Mouse (Mus musculus): ENCODE measurements around the gene Rerg. TPM values are rescaled to one million over a fixed set of nuclear protein-coding genes. Genes with fewer than 3 reads are reported as not detected.

Gene Rerg
- total and polyA plus RNA-seq, 3 experiments: 0.05 TPM; not detected in 2

DNA sequence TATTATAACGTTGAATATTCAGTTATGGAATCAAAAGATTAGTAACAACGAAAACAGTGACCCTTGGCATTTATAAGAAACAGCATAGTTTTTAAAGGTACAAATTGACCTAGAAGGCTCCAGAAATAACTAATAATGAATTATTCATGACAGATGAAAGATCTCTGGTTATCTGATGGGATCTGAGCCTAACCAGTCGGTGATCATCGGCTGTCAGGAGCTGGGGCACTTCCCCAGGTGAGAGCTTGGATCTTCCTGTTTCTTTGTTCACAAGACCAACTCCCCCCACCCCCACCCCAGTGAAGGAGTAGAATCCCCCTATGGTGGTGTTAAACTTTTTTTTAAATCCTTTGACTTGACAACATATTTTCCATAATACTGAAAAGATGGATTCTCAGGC lies 20.5 kb downstream of the Rerg start:
- DNase-seq (ENCODE audit: low spot score) (no peak), ATAC-seq (ENCODE audit: extremely low read depth, insufficient number of reproducible peaks, low FRiP score, poor library complexity, severe bottlenecking) (no peak)
- Histone ChIP-seq H3K36me3 (replicated peaks) (no peaks in the 10 kb centered on the region), H3K4me3 (ENCODE audit: low read depth, low read length) (no peak overlapping the region), H3K27me3 (ENCODE audit: insufficient read depth, low read length) (no peaks in the 10 kb centered on the region), H3K4me1 (ENCODE audit: insufficient read depth, low read depth, low read length) (no peaks in the 10 kb centered on the region), H3K9me3 (replicated peaks) (peaks cover 62% of the 10 kb centered on the region)
- no peak for TF ChIP-seq GATA2 (IDR thresholded peaks at IDR 0.05; ENCODE audit: borderline replicate concordance, low read depth, low read length)
- no peak for TF ChIP-seq TAL1 (conservative IDR thresholded peaks at IDR 0.05; ENCODE audit: low read depth, low read length)
- no peak for TF ChIP-seq CTCF (IDR thresholded peaks at IDR 0.05; ENCODE audit: low read depth, low read length)
- TF ChIP-seq POLR2AphosphoS5 (IDR thresholded peaks at IDR 0.05; ENCODE audit: insufficient replicate concordance, low read depth, low read length): no peak
- TF ChIP-seq GATA1 (IDR thresholded peaks at IDR 0.05; ENCODE audit: borderline replicate concordance, low read length): no peak

GRCm38 (mm10) chr6:137146910-137147309 lies 23.4 kb downstream of the Rerg start:
- no peaks in the 10 kb centered on the region for H3K36me3 ChIP-seq (replicated peaks)
- no peaks in the 10 kb centered on the region for H3K4me1 ChIP-seq (ENCODE audit: insufficient read depth, low read depth, low read length)
- H3K9me3 ChIP-seq (replicated peaks): peaks cover 58% of the 10 kb centered on the region
- ATAC-seq (ENCODE audit: extremely low read depth, insufficient number of reproducible peaks, low FRiP score, poor library complexity, severe bottlenecking) (no peak), DNase-seq (ENCODE audit: low spot score) (no peak)
- no peak overlapping the region for H3K4me3 ChIP-seq (ENCODE audit: low read depth, low read length)
- no peaks in the 10 kb centered on the region for H3K27me3 ChIP-seq (ENCODE audit: insufficient read depth, low read length)
- TF ChIP-seq GATA1 (IDR thresholded peaks at IDR 0.05; ENCODE audit: borderline replicate concordance, low read length) (no peak), TAL1 (conservative IDR thresholded peaks at IDR 0.05; ENCODE audit: low read depth, low read length) (no peak), GATA2 (IDR thresholded peaks at IDR 0.05; ENCODE audit: borderline replicate concordance, low read depth, low read length) (no peak), POLR2AphosphoS5 (IDR thresholded peaks at IDR 0.05; ENCODE audit: insufficient replicate concordance, low read depth, low read length) (no peak), CTCF (IDR thresholded peaks at IDR 0.05; ENCODE audit: low read depth, low read length) (no peak)

GRCm38 (mm10) chr6:137145611-137146010 lies 24.7 kb downstream of the Rerg start:
- Histone ChIP-seq H3K27me3 (ENCODE audit: insufficient read depth, low read length) (no peaks in the 10 kb centered on the region), H3K9me3 (replicated peaks) (peaks cover 53% of the 10 kb centered on the region), H3K36me3 (replicated peaks) (no peaks in the 10 kb centered on the region), H3K4me1 (ENCODE audit: insufficient read depth, low read depth, low read length) (no peaks in the 10 kb centered on the region), H3K4me3 (ENCODE audit: low read depth, low read length) (no peak overlapping the region)
- ATAC-seq (ENCODE audit: extremely low read depth, insufficient number of reproducible peaks, low FRiP score, poor library complexity, severe bottlenecking) (no peak), DNase-seq (ENCODE audit: low spot score) (no peak)
- TF ChIP-seq CTCF (IDR thresholded peaks at IDR 0.05; ENCODE audit: low read depth, low read length): no peak
- TF ChIP-seq GATA1 (IDR thresholded peaks at IDR 0.05; ENCODE audit: borderline replicate concordance, low read length): no peak
- TF ChIP-seq GATA2 (IDR thresholded peaks at IDR 0.05; ENCODE audit: borderline replicate concordance, low read depth, low read length): no peak

GRCm38 (mm10) chr6:137144958-137145535 lies 25.2 kb downstream of the Rerg start:
- no peak for TF ChIP-seq GATA1 (IDR thresholded peaks at IDR 0.05; ENCODE audit: borderline replicate concordance, low read length)
- no peak for TF ChIP-seq GATA2 (IDR thresholded peaks at IDR 0.05; ENCODE audit: borderline replicate concordance, low read depth, low read length)
- TF ChIP-seq POLR2AphosphoS5 (IDR thresholded peaks at IDR 0.05; ENCODE audit: insufficient replicate concordance, low read depth, low read length): no peak
- no peak for TF ChIP-seq CTCF (IDR thresholded peaks at IDR 0.05; ENCODE audit: low read depth, low read length)
- TF ChIP-seq TAL1 (conservative IDR thresholded peaks at IDR 0.05; ENCODE audit: low read depth, low read length): no peak
- Histone ChIP-seq H3K4me3 (ENCODE audit: low read depth, low read length) (no peak overlapping the region), H3K27me3 (ENCODE audit: insufficient read depth, low read length) (no peaks in the 10 kb centered on the region), H3K9me3 (replicated peaks) (peaks cover 54% of the 10 kb centered on the region), H3K4me1 (ENCODE audit: insufficient read depth, low read depth, low read length) (no peaks in the 10 kb centered on the region), H3K36me3 (replicated peaks) (no peaks in the 10 kb centered on the region)
- ATAC-seq (ENCODE audit: extremely low read depth, insufficient number of reproducible peaks, low FRiP score, poor library complexity, severe bottlenecking) (no peak), DNase-seq (ENCODE audit: low spot score) (no peak)

DNA sequence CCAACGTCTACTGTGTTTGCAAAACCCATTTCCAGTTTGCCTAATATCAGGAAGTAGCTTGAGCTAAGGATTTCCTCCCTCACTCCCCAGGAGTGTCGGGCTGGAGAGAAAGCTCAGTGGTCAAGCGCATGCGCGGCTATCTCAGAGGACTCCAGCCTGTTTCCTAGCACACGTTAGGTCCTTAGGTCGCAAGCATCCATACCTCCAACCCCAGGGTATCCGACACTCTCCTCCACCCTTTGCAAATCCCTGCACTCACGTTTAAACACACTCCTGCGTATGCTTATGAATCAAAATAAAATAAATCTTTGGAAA lies 25.8 kb downstream of the Rerg start:
- H3K4me3 ChIP-seq (ENCODE audit: low read depth, low read length): no peak overlapping the region
- TF ChIP-seq POLR2AphosphoS5 (IDR thresholded peaks at IDR 0.05; ENCODE audit: insufficient replicate concordance, low read depth, low read length) (no peak), TAL1 (conservative IDR thresholded peaks at IDR 0.05; ENCODE audit: low read depth, low read length) (no peak), GATA2 (IDR thresholded peaks at IDR 0.05; ENCODE audit: borderline replicate concordance, low read depth, low read length) (no peak), GATA1 (IDR thresholded peaks at IDR 0.05; ENCODE audit: borderline replicate concordance, low read length) (no peak), CTCF (IDR thresholded peaks at IDR 0.05; ENCODE audit: low read depth, low read length) (no peak)
- H3K27me3 ChIP-seq (ENCODE audit: insufficient read depth, low read length): no peaks in the 10 kb centered on the region
- ATAC-seq (ENCODE audit: extremely low read depth, insufficient number of reproducible peaks, low FRiP score, poor library complexity, severe bottlenecking) (no peak), DNase-seq (ENCODE audit: low spot score) (no peak)
- H3K4me1 ChIP-seq (ENCODE audit: insufficient read depth, low read depth, low read length): no peaks in the 10 kb centered on the region
- H3K36me3 ChIP-seq (replicated peaks): no peaks in the 10 kb centered on the region
- peaks cover 58% of the 10 kb centered on the region for H3K9me3 ChIP-seq (replicated peaks)

DNA sequence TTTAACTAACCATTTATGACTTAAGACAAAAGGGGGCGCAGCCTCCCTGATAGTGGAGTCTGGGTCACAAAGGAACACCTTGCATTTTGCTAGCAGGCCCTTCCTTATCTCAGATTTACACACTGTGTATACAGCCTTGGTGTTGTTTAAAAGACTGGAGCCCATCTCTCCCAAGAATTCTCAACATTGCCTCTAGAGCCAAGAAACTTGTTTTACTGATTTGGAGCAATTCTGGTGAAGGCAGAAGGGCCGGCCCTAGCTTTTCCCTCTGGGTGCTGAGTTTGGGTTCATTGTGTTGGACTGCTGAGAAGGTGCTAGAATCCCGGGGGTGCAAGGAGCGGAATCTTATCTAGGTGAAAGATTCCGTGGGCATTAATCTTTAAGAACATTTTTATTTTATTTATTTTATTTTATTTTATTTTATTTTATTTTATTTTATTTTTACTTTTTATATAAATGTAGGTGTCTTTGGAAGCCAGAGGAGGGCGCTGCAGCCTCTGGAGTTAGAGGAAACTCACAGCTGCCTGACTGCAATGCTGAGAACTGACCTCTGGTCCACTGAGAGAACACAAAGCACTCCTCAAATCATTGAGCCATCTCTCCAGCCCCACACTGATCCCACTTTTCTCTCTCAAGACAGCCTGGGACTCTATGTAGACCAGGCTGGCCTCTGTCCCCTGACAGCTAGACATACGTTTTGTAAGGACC lies 26.3 kb downstream of the Rerg start:
- TF ChIP-seq CTCF (IDR thresholded peaks at IDR 0.05; ENCODE audit: low read depth, low read length): no peak
- TF ChIP-seq TAL1 (conservative IDR thresholded peaks at IDR 0.05; ENCODE audit: low read depth, low read length): no peak
- no peak for TF ChIP-seq POLR2AphosphoS5 (IDR thresholded peaks at IDR 0.05; ENCODE audit: insufficient replicate concordance, low read depth, low read length)
- ATAC-seq (ENCODE audit: extremely low read depth, insufficient number of reproducible peaks, low FRiP score, poor library complexity, severe bottlenecking): no peak
- Histone ChIP-seq H3K27me3 (ENCODE audit: insufficient read depth, low read length) (no peaks in the 10 kb centered on the region), H3K9me3 (replicated peaks) (peaks cover 63% of the 10 kb centered on the region), H3K4me1 (ENCODE audit: insufficient read depth, low read depth, low read length) (no peaks in the 10 kb centered on the region), H3K36me3 (replicated peaks) (no peaks in the 10 kb centered on the region), H3K4me3 (ENCODE audit: low read depth, low read length) (no peak overlapping the region)
- DNase-seq (ENCODE audit: low spot score): no peak

All from G1E (cell line).